In the genomic region with DNA sequence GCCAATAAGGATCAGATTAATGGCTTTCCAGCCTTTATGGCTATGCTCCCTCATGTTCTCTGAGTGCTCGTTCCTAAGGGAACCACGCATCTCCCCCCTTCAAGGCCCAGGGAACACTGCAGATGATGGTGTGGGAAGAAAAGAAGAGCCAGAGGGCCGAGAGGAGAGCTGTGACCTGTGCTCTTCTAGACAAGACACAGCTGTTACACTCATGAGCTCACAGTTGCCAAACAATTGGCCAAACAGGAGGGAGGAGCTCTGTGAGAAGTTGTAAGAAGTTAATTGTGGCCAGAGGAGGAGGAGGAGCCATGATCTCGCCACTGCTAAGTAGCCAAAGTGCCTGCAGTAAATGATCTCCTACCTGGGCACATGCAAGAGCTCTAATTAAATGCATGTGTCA, we compare ENCODE assay signal across 14 mouse cellular contexts.
DNase-seq lines count a peak whose midpoint lies in the region; ATAC-seq lines count a peak whose summit lies in the region.
"Had no signal": no experiment of that assay in that cellular context is flagged by ENCODE, and none has a peak within 500 bp of the region (broad histone marks: within the 10 kb centered on the region; RNA-seq: fewer than 3 reads in every experiment).

No protein-coding gene starts in this region.

- no peaks in the 10 kb centered on the region for H3K9me3 ChIP-seq in kidney, embryonic 15.5 days (replicated peaks)
- no peaks in the 10 kb centered on the region for H3K9me3 ChIP-seq in liver, embryonic 12.5 days (replicated peaks)
- H3K9me3 ChIP-seq: embryonic facial prominence, embryonic 13.5 days; neural tube, embryonic 12.5 days had no signal

- peak; percentile 92 for ATAC-seq in kidney, embryonic 15.5 days (replicated peaks; ENCODE audit: low FRiP score)
- ATAC-seq in liver, embryonic 12.5 days, result no peak
- ATAC-seq in frontal cortex, adult (ENCODE audit: low TSS enrichment), result no peak
- ATAC-seq: midbrain, embryonic 16.5 days had no signal

- H3K27me3 ChIP-seq in kidney, embryonic 15.5 days, result no peaks in the 10 kb centered on the region
- H3K27me3 ChIP-seq in liver, embryonic 12.5 days (replicated peaks), result no peaks in the 10 kb centered on the region
- H3K27me3 ChIP-seq: embryonic facial prominence, embryonic 13.5 days; neural tube, embryonic 12.5 days had no signal

- no peak overlapping the region for H3K4me2 ChIP-seq in kidney, embryonic 15.5 days
- no peak overlapping the region for H3K4me2 ChIP-seq in liver, embryonic 12.5 days
- H3K4me2 ChIP-seq: embryonic facial prominence, embryonic 13.5 days; neural tube, embryonic 12.5 days had no signal

- intact Hi-C loops in heart, postnatal 14 days (cut with DNase I), result no loop called here

- H3K4me3 ChIP-seq in kidney, embryonic 15.5 days (replicated peaks), result no peak overlapping the region
- H3K4me3 ChIP-seq in liver, embryonic 12.5 days, result no peak overlapping the region
- H3K4me3 ChIP-seq: embryonic facial prominence, embryonic 13.5 days; neural tube, embryonic 12.5 days had no signal

- 20% methylated on average over 4 of the region's 4 CpGs for WGBS in kidney, embryonic 15.5 days
- WGBS in liver, embryonic 12.5 days (ENCODE audit: insufficient replicate concordance), result 54% methylated on average over 4 of the region's 4 CpGs

- H3K9ac ChIP-seq in kidney, embryonic 15.5 days, result no peak overlapping the region
- no peak overlapping the region for H3K9ac ChIP-seq in liver, embryonic 12.5 days
- H3K9ac ChIP-seq: embryonic facial prominence, embryonic 13.5 days; neural tube, embryonic 12.5 days had no signal

- DNase-seq in heart, adult 9 months (ENCODE audit: low spot score in 2 of 2), result peak; percentile 49 to 55
- no peak for DNase-seq in heart, postnatal 4 days
- DNase-seq in heart, postnatal 14 days, result peak; percentile 7 to 22
- DNase-seq in lung, postnatal 10 days, result peak; percentile 44
- no peak for DNase-seq in gastrocnemius, postnatal 10 days
- DNase-seq: adrenal gland, postnatal 25 days; cerebellum, postnatal 14 days; spleen, adult 18-20 months had no signal

- H3K4me1 ChIP-seq in kidney, embryonic 15.5 days, result peaks cover 8% of the 10 kb centered on the region
- H3K4me1 ChIP-seq in liver, embryonic 12.5 days, result no peaks in the 10 kb centered on the region
- H3K4me1 ChIP-seq: embryonic facial prominence, embryonic 13.5 days; neural tube, embryonic 12.5 days had no signal

- no peaks in the 10 kb centered on the region for H3K36me3 ChIP-seq in kidney, embryonic 15.5 days
- no peaks in the 10 kb centered on the region for H3K36me3 ChIP-seq in liver, embryonic 12.5 days
- H3K36me3 ChIP-seq: embryonic facial prominence, embryonic 13.5 days; neural tube, embryonic 12.5 days had no signal

- H3K27ac ChIP-seq in kidney, embryonic 15.5 days, result 0 out of 2 replicates have a peak overlapping the region, but pooled peaks have one; percentile 2
- no peak overlapping the region for H3K27ac ChIP-seq in liver, embryonic 12.5 days
- H3K27ac ChIP-seq: embryonic facial prominence, embryonic 13.5 days; neural tube, embryonic 12.5 days had no signal

Comparison
In these comparisons a context has a peak if more than half of its experiments do, and no peak if none do; other contexts are left out.
1. DNase-seq: peak in heart, adult 9 months (2 of 2), heart, postnatal 14 days (2 of 2) and lung, postnatal 10 days (single experiment); none in heart, postnatal 4 days (single experiment) and gastrocnemius, postnatal 10 days (single experiment).